Mouse (Mus musculus) heart, embryonic 16.5 days (tissue): Measurements from ENCODE around the gene Deaf1. TPM values are rescaled to one million over a fixed set of nuclear protein-coding genes. Genes with fewer than 3 reads are reported as not detected.

Experiments
- ATAC-seq: fragments of 200-750 bp; cut with Nextera tagmentation; replicated peaks from 2 replicates; pipeline ENCODE4 v1.8.0; 2017; ENCODE audit warnings: moderate number of reproducible peaks; ENCODE audit not compliant: insufficient read depth, low FRiP score; ENCODE audit errors: extremely low read depth
- H3K27ac ChIP-seq: fragments of 300-500 bp; sonication (generic); 2 replicates; pipeline ENCODE4 v1.5.1; 2014; ENCODE audit warnings: mild to moderate bottlenecking, low read length, control low read depth, moderate library complexity
- H3K27me3 ChIP-seq: fragments of 300-500 bp; sonication (generic); 2 replicates; pipeline ENCODE4 v1.6.1; 2014; ENCODE audit warnings: low read length, mixed read lengths; ENCODE audit not compliant: control insufficient read depth, insufficient read depth
- H3K36me3 ChIP-seq: fragments of 300-500 bp; sonication (generic); 2 replicates; pipeline ENCODE4 v1.6.1; 2014; ENCODE audit not compliant: control insufficient read depth, insufficient read depth
- H3K4me1 ChIP-seq: fragments of 300-500 bp; sonication (generic); 2 replicates; pipeline ENCODE4 v1.6.1; 2014; ENCODE audit warnings: low read length, mixed read lengths; ENCODE audit not compliant: control insufficient read depth, insufficient read depth
- H3K4me2 ChIP-seq: fragments of 300-500 bp; sonication (generic); 2 replicates; pipeline ENCODE4 v1.6.1; 2014; ENCODE audit warnings: low read depth, mild to moderate bottlenecking, control low read depth, low read length
- H3K4me3 ChIP-seq: fragments of 300-500 bp; sonication (generic); 2 replicates; pipeline ENCODE4 v1.5.1; 2014; ENCODE audit warnings: mild to moderate bottlenecking, control low read depth, low read length
- H3K9ac ChIP-seq: fragments of 300-500 bp; sonication (generic); 2 replicates; pipeline ENCODE4 v1.6.1; 2014; ENCODE audit warnings: low read length, control low read depth
- H3K9me3 ChIP-seq: fragments of 300-500 bp; sonication (generic); replicated peaks from 2 replicates; pipeline ENCODE4 v1.6.1; 2016; ENCODE audit warnings: low read length; ENCODE audit not compliant: control insufficient read depth
- WGBS: fragments of 180-500 bp; shearing (Covaris S2); extraction: QIAGEN DNeasy Blood & Tissue Kit; methylation state at CpG from one replicate; pipeline ENCODE4 v1.1.7; 2014; 5-methylcytosine and 5-hydroxymethylcytosine counted together
- polyA plus RNA-seq: library from polyadenylated mRNA; unstranded; fragments of >200 nt; fragmentation: Nextera tagmentation; extraction: Ambion mirVana; gene quantifications from 2 replicates; pipeline ENCODE4 v1.2.1, GENCODE M21; 2015

Gene Deaf1
- polyA plus RNA-seq, 1 experiment from 2014 or later, result 37.7 TPM

GRCm38 (mm10) chr7:141343230-141343629 is 15.7 kb upstream of the Deaf1 start:
- Histone ChIP-seq H3K36me3 (no peaks in the 10 kb centered on the region), H3K4me3 (no peak overlapping the region), H3K9ac (no peak overlapping the region), H3K27me3 (0 out of 2 replicates have a peak, but pooled peaks cover 2% of the 10 kb centered on the region), H3K9me3 (no peaks in the 10 kb centered on the region), H3K27ac (no peak overlapping the region), H3K4me2 (no peak overlapping the region), H3K4me1 (0 out of 2 replicates have a peak, but pooled peaks cover 2% of the 10 kb centered on the region)
- WGBS, result 58% methylated on average over 2 of the region's 2 CpGs
- ATAC-seq, result no peak

- Histone ChIP-seq H3K36me3 (no peaks in the 10 kb centered on the region), H3K4me2 (no peak overlapping the region), H3K9ac (no peak overlapping the region), H3K27me3 (0 out of 2 replicates have a peak, but pooled peaks cover 2% of the 10 kb centered on the region), H3K4me3 (no peak overlapping the region), H3K27ac (no peak overlapping the region), H3K9me3 (no peaks in the 10 kb centered on the region), H3K4me1 (0 out of 2 replicates have a peak, but pooled peaks cover 3% of the 10 kb centered on the region)
- WGBS, result 73% methylated on average over 10 of the region's 10 CpGs
- ATAC-seq, result no peak
Observed at GRCm38 (mm10) chr7:141341689-141342226, 14.3 kb upstream of the Deaf1 start.

GRCm38 (mm10) chr7:141340476-141340875 is 13.0 kb upstream of the Deaf1 start:
- ATAC-seq, result no peak
- no peak overlapping the region for H3K4me2 ChIP-seq
- 72% methylated on average over 6 of the region's 6 CpGs for WGBS

DNA sequence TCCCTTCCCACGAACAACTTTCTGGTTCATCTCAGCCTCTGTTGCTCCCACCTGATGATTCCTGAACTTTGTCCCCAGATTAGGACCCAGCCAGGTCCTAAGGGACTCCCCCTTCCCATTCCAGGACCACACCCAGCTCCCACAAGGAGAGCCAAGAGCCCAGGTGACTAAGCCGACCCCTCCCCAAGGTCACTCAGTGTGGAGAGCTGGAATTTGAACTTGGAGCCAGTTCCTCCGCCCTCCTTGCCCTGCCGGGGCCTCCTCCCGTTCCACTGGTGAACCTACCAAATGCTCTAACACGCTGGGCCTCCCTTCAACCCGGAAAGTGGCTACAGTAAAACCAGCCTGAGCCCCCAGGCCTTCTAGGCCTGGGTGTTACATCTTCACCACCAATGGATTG is 12.5 kb upstream of the Deaf1 start:
- Histone ChIP-seq H3K4me2 (no peak overlapping the region; the same call in 1 of the 2 replicates), H3K4me3 (no peak overlapping the region), H3K27ac (no peak overlapping the region), H3K36me3 (peaks cover 2% of the 10 kb centered on the region; the same call in 1 of the 2 replicates), H3K9me3 (no peaks in the 10 kb centered on the region), H3K27me3 (0 out of 2 replicates have a peak, but pooled peaks cover 2% of the 10 kb centered on the region), H3K9ac (no peak overlapping the region; the same call in 1 of the 2 replicates), H3K4me1 (0 out of 2 replicates have a peak, but pooled peaks cover 3% of the 10 kb centered on the region)
- 73% methylated on average over 7 of the region's 7 CpGs for WGBS
- no peak for ATAC-seq

More at GRCm38 (mm10) chr7:141340476-141340875, 13.0 kb upstream of the Deaf1 start:
- 0 out of 2 replicates have a peak, but pooled peaks cover 3% of the 10 kb centered on the region for H3K4me1 ChIP-seq
- no peak overlapping the region for H3K27ac ChIP-seq
- H3K9me3 ChIP-seq, result no peaks in the 10 kb centered on the region
- H3K4me3 ChIP-seq, result no peak overlapping the region
- 0 out of 2 replicates have a peak, but pooled peaks cover 2% of the 10 kb centered on the region for H3K27me3 ChIP-seq
- H3K9ac ChIP-seq, result no peak overlapping the region; the same call in 1 of the 2 replicates
- H3K36me3 ChIP-seq, result no peaks in the 10 kb centered on the region; the same call in 1 of the 2 replicates

GRCm38 (mm10) chr7:141339215-141339920 is 11.9 kb upstream of the Deaf1 start:
- Histone ChIP-seq H3K27ac (no peak overlapping the region), H3K4me2 (peak overlapping the region; percentile 57), H3K4me3 (peak overlapping the region; percentile 21; the same call in 1 of the 2 replicates), H3K36me3 (peaks cover 6% of the 10 kb centered on the region; the same call in 1 of the 2 replicates), H3K4me1 (0 out of 2 replicates have a peak, but pooled peaks cover 3% of the 10 kb centered on the region), H3K9me3 (no peaks in the 10 kb centered on the region), H3K9ac (no peak overlapping the region), H3K27me3 (0 out of 2 replicates have a peak, but pooled peaks cover 2% of the 10 kb centered on the region)
- no peak for ATAC-seq
- WGBS, result 41% methylated on average over 20 of the region's 20 CpGs

DNA sequence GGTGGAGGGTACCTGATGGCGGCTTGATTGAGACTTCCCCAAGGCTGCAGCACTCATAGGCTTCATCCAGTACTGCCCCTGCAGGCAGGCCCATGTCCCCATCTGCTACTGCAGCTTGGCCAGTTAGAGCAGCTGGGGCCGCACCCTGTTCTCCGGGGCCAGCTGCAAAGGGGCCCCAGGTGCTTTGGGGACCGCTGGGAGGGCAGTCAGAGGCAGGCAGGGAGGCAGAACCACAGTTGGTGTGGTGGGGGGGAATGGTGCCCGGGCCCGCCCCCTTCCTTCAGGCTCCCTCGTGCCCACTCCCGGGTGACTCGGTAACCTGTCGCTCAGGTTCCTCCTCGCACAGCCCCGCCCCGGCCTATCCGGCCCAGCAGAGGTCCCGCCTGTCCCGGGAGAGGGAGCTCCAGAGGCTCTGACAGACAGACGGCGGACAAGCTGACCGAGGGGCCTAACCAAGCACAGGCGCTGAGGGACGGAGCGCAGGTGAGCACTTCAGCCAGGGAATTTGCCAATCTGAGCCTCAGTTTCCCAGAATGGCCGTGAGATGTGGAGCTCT is 11.2 kb upstream of the Deaf1 start, which contains the start of gene Eps8l2:
Gene Eps8l2, plus strand, starts transcription at position 305 of the 556 bp plus-strand sequence.
- Histone ChIP-seq H3K9ac (peak within 1 kb of the TSS; percentile 2; the same call in 1 of the 2 replicates), H3K36me3 (peaks cover 6% of the 10 kb centered on the region), H3K27me3 (0 out of 2 replicates have a peak, but pooled peaks cover 2% of the 10 kb centered on the region), H3K9me3 (no peaks in the 10 kb centered on the region), H3K4me3 (peak within 1 kb of the TSS; percentile 21), H3K4me1 (0 out of 2 replicates have a peak, but pooled peaks cover 3% of the 10 kb centered on the region), H3K4me2 (peak within 1 kb of the TSS; percentile 57), H3K27ac (no peak within 1 kb of the TSS)
- WGBS, result 6% methylated on average over 23 of the region's 23 CpGs
- ATAC-seq, result peak; percentile 49

- no peaks in the 10 kb centered on the region for H3K27me3 ChIP-seq
- H3K4me2 ChIP-seq, result no peak overlapping the region; the same call in 1 of the 2 replicates
- no peak for ATAC-seq
- no peak overlapping the region for H3K9ac ChIP-seq
- no peaks in the 10 kb centered on the region for H3K9me3 ChIP-seq
- H3K36me3 ChIP-seq, result peaks cover 13% of the 10 kb centered on the region
- H3K4me3 ChIP-seq, result no peak overlapping the region
- WGBS, result 70% methylated on average over 3 of the region's 3 CpGs
- H3K4me1 ChIP-seq, result 0 out of 2 replicates have a peak, but pooled peaks cover 3% of the 10 kb centered on the region
- H3K27ac ChIP-seq, result no peak overlapping the region
Observed at GRCm38 (mm10) chr7:141337716-141338416, 10.4 kb upstream of the Deaf1 start.

- Histone ChIP-seq H3K4me2 (no peak overlapping the region), H3K27me3 (no peaks in the 10 kb centered on the region), H3K9me3 (no peaks in the 10 kb centered on the region), H3K36me3 (peaks cover 15% of the 10 kb centered on the region), H3K27ac (no peak overlapping the region), H3K4me1 (0 out of 2 replicates have a peak, but pooled peaks cover 3% of the 10 kb centered on the region), H3K9ac (no peak overlapping the region), H3K4me3 (no peak overlapping the region)
- 79% methylated on average over 3 of the region's 3 CpGs for WGBS
- no peak for ATAC-seq
Observed at GRCm38 (mm10) chr7:141336296-141336695, 8.8 kb upstream of the Deaf1 start.
